Mouse (Mus musculus): ENCODE measurements around the gene Ubtd2. TPM values are rescaled to one million over a fixed set of nuclear protein-coding genes. Genes with fewer than 3 reads are reported as not detected.

The Ubtd2 gene
- polyA plus RNA-seq, 1 experiment from 2014 or later: 61.4 TPM

DNA sequence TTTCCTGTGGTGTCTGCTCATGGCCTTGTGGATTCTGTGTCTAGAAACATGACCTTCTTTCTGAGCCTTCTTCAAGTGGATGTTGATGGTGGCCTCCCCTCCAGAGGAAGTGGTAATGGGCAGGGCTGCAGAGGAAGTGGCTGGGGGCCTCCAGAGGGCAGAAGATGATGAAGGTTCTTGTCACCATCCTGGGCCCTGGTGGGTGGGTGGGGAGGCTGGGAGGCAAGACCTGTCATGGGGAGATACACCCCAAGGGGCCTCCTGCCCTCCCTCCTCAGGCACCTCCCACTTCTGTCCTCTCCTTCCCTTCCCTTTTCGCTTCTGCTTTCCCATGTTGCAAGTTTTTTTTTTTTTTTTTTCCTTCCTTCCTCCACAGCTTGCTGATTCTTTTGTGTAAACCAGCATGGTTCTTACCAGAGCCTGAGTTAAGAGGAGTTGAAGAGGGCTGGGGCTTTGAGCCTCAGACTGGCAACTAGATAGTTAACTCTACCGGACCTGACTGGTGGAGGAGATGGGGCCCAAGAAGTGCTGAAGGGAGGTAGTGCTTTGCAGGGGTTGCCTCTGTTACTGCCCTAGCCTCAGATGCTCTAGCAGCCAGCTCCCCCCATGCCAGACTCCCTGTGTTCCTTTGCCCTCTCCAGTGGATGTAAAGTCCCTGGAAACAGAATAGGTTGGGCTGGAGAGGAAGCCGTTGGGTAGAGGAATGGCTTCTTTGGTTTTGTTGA is 87.7 kb downstream of the Ubtd2 start:
- DNase-seq (ENCODE audit: low spot score): no peak
- Histone ChIP-seq H3K36me3 (ENCODE audit: control insufficient read depth, insufficient read depth, low read length) (no peaks in the 10 kb centered on the region), H3K4me3 (ENCODE audit: low read depth, low read length) (no peak overlapping the region), H3K4me2 (ENCODE audit: low read depth) (no peak overlapping the region), H3K9ac (ENCODE audit: low read length) (no peak overlapping the region), H3K9me3 (ENCODE audit: control insufficient read depth, low read length) (no peaks in the 10 kb centered on the region), H3K4me1 (ENCODE audit: control insufficient read depth, insufficient read depth, low read length) (peaks cover 16% of the 10 kb centered on the region), H3K27ac (ENCODE audit: low read depth, low read length) (no peak overlapping the region), H3K27me3 (ENCODE audit: control insufficient read depth, insufficient read depth, low read length) (no peaks in the 10 kb centered on the region)
- no peak for ATAC-seq (ENCODE audit: insufficient read depth, low FRiP score, low TSS enrichment)
- WGBS: 61% methylated on average over 2 of the region's 3 CpGs

DNA sequence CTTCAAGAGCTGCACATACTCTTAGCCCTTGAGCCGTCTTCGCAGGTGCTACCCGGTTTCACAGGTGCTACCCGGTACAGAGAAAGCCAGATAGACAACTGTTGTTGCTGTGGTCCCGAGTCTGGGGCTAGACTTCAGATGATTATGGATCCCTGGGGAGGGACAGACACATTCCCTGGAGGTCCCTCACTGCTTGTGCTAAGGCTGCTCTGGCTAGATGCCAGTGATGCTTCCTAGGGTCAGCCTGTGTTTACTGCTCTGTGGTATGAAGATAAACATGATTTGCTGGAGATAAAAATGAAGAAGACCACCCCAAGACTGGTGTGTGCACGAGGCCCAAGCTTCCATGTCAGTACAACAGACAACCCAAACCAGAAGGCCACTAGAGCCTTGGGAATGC is 88.9 kb downstream of the Ubtd2 start:
- DNase-seq (ENCODE audit: low spot score) (no peak), ATAC-seq (ENCODE audit: insufficient read depth, low FRiP score, low TSS enrichment) (no peak)
- H3K36me3 ChIP-seq (ENCODE audit: control insufficient read depth, insufficient read depth, low read length): no peaks in the 10 kb centered on the region
- H3K9ac ChIP-seq (ENCODE audit: low read length): no peak overlapping the region
- no peak overlapping the region for H3K4me3 ChIP-seq (ENCODE audit: low read depth, low read length)
- H3K4me1 ChIP-seq (ENCODE audit: control insufficient read depth, insufficient read depth, low read length): peaks cover 7% of the 10 kb centered on the region; the same call in 1 of the 2 replicates
- 87% methylated on average over 6 of the region's 6 CpGs for WGBS
- H3K9me3 ChIP-seq (ENCODE audit: control insufficient read depth, low read length): no peaks in the 10 kb centered on the region
- H3K27ac ChIP-seq (ENCODE audit: low read depth, low read length): no peak overlapping the region
- H3K4me2 ChIP-seq (ENCODE audit: low read depth): no peak overlapping the region
- H3K27me3 ChIP-seq (ENCODE audit: control insufficient read depth, insufficient read depth, low read length): no peaks in the 10 kb centered on the region

DNA sequence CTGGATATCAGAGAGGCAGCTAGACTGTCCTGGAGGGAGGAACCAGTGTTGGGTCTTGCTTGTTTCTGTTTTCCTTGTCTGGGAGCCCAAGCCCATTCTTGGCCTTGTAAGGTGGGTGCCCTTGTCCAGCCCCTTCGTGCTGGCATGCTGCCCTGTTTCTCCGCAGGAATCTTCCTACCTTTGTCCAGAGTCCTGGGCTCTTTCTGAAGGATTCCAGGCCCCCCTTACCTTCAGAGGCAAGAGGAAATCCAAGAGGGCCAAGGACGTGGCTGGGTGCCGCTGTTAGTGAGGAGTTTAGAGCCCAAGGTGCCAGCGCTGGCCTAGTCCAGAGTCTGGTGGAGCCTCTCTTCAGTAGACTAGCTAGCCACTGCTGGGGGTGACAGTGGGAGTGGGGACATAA is 89.3 kb downstream of the Ubtd2 start:
- DNase-seq (ENCODE audit: low spot score) (no peak), ATAC-seq (ENCODE audit: insufficient read depth, low FRiP score, low TSS enrichment) (no peak)
- Histone ChIP-seq H3K27ac (ENCODE audit: low read depth, low read length) (no peak overlapping the region), H3K4me1 (ENCODE audit: control insufficient read depth, insufficient read depth, low read length) (peaks cover 7% of the 10 kb centered on the region; the same call in 1 of the 2 replicates), H3K4me3 (ENCODE audit: low read depth, low read length) (no peak overlapping the region), H3K9me3 (ENCODE audit: control insufficient read depth, low read length) (no peaks in the 10 kb centered on the region), H3K36me3 (ENCODE audit: control insufficient read depth, insufficient read depth, low read length) (no peaks in the 10 kb centered on the region), H3K9ac (ENCODE audit: low read length) (no peak overlapping the region), H3K27me3 (ENCODE audit: control insufficient read depth, insufficient read depth, low read length) (no peaks in the 10 kb centered on the region), H3K4me2 (ENCODE audit: low read depth) (no peak overlapping the region)
- WGBS: 94% methylated on average over 5 of the region's 5 CpGs

DNA sequence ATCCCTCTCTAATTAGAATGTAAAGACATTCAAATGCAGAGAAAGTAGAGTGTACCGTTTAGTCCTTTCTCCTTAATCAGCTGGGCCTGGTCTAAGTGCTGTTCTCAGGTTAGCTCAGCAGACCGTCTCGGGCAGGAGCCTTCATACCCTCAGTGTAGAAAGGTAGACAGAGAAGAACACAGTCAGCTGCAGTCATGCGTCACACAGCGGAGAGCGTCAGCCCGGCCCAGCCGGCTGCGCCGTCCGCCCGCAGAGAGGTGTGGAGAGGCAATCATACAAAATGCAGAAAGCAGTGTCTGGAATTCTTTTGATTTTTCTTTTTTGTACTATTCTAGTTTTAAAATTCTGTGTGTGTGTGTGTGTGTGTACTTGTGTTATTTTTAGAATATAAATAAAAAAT is 90.4 kb downstream of the Ubtd2 start:
- Histone ChIP-seq H3K4me2 (ENCODE audit: low read depth) (no peak overlapping the region), H3K27ac (ENCODE audit: low read depth, low read length) (no peak overlapping the region), H3K4me1 (ENCODE audit: control insufficient read depth, insufficient read depth, low read length) (peaks cover 7% of the 10 kb centered on the region; the same call in 1 of the 2 replicates), H3K9me3 (ENCODE audit: control insufficient read depth, low read length) (no peaks in the 10 kb centered on the region), H3K36me3 (ENCODE audit: control insufficient read depth, insufficient read depth, low read length) (no peaks in the 10 kb centered on the region), H3K27me3 (ENCODE audit: control insufficient read depth, insufficient read depth, low read length) (no peaks in the 10 kb centered on the region), H3K4me3 (ENCODE audit: low read depth, low read length) (no peak overlapping the region), H3K9ac (ENCODE audit: low read length) (no peak overlapping the region)
- WGBS: 70% methylated on average over 12 of the region's 12 CpGs
- DNase-seq (ENCODE audit: low spot score) (no peak), ATAC-seq (ENCODE audit: insufficient read depth, low FRiP score, low TSS enrichment) (no peak)

DNA sequence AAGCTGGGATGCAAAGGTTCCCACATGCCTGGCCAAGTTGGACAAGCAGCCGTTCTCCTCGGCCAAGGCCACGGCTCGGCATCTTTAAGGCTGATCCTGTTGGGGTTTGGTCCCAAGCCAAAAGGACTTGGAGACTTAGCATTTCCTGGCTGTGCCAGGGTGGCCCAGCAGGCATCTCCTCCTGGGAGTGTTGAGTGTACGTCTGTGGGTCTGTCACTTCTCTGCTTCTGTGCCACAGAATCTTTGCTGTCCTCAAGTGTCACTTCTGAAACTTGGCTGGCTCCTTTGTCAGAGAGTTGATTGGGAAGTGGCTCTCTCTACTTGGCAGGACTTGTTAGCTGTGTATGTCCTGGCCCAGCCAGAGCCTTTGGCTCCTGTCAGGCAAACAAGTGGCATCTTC is 91.3 kb downstream of the Ubtd2 start:
- no peak overlapping the region for H3K27ac ChIP-seq (ENCODE audit: low read depth, low read length)
- H3K36me3 ChIP-seq (ENCODE audit: control insufficient read depth, insufficient read depth, low read length): no peaks in the 10 kb centered on the region
- H3K9ac ChIP-seq (ENCODE audit: low read length): no peak overlapping the region
- no peak for DNase-seq (ENCODE audit: low spot score)
- H3K4me3 ChIP-seq (ENCODE audit: low read depth, low read length): no peak overlapping the region
- no peaks in the 10 kb centered on the region for H3K9me3 ChIP-seq (ENCODE audit: control insufficient read depth, low read length)
- no peak overlapping the region for H3K4me2 ChIP-seq (ENCODE audit: low read depth)
- no peaks in the 10 kb centered on the region for H3K27me3 ChIP-seq (ENCODE audit: control insufficient read depth, insufficient read depth, low read length)
- H3K4me1 ChIP-seq (ENCODE audit: control insufficient read depth, insufficient read depth, low read length): peaks cover 7% of the 10 kb centered on the region; the same call in 1 of the 2 replicates
- WGBS: 94% methylated on average over 5 of the region's 5 CpGs
- ATAC-seq (ENCODE audit: insufficient read depth, low FRiP score, low TSS enrichment): no peak

DNA sequence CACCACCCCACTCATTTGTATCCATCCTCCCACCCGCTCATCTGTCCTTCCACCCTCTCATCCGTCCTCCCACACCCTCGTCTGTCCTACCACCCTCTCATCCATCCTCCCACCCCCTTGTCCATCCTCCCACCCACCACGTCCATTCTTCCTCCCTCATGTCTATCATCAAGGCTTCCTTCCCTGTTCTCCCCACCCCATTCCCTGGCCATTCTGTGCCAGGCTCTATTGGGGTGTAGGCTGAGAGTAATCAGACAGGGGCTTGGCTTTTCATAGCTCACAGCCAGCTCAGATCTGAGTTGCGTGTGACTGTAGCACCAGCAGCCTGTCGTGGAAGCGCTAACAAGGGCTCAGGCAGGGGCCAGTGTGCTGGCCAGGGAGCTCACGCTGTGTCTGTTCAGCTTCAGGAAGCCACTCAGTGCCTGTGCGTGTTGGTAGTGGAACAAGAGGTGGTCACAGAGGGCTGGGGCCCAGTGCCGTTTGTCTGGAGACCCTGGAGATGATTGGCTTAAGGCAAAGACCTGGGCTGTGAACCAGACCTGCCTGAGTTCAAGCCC is 92.3 kb downstream of the Ubtd2 start:
- WGBS: 78% methylated on average over 10 of the region's 10 CpGs

DNA sequence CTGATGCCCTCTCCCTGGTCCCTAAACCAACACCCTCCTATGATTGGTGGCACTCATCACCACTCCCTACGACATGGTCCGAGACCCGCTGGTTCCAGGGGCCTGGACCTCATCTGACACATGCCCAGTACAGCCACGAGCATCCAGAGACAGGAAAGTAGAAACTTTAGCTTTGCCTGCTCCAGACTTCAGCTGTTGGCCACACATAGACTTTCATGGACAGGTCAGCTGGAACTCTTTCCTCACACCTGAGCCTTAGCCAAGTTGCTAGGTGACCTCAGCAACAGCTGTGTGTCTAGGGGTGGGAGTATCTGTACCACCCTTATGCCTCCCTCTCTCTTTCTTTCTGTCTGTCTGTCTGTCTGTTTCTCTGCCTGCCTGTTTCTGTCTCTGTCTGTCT is 93.1 kb downstream of the Ubtd2 start:
- Histone ChIP-seq H3K4me2 (ENCODE audit: low read depth) (no peak overlapping the region), H3K9me3 (ENCODE audit: control insufficient read depth, low read length) (no peaks in the 10 kb centered on the region), H3K4me3 (ENCODE audit: low read depth, low read length) (no peak overlapping the region), H3K9ac (ENCODE audit: low read length) (no peak overlapping the region), H3K36me3 (ENCODE audit: control insufficient read depth, insufficient read depth, low read length) (no peaks in the 10 kb centered on the region), H3K27ac (ENCODE audit: low read depth, low read length) (no peak overlapping the region), H3K4me1 (ENCODE audit: control insufficient read depth, insufficient read depth, low read length) (peaks cover 13% of the 10 kb centered on the region), H3K27me3 (ENCODE audit: control insufficient read depth, insufficient read depth, low read length) (no peaks in the 10 kb centered on the region)
- ATAC-seq (ENCODE audit: insufficient read depth, low FRiP score, low TSS enrichment): no peak
- WGBS: 94% methylated on average over 4 of the region's 4 CpGs
- no peak for DNase-seq (ENCODE audit: low spot score)

More for the DNA sequence above, 92.3 kb downstream of the Ubtd2 start:
- H3K27me3 ChIP-seq (ENCODE audit: control insufficient read depth, insufficient read depth, low read length): no peaks in the 10 kb centered on the region
- ATAC-seq (ENCODE audit: insufficient read depth, low FRiP score, low TSS enrichment) (no peak), DNase-seq (ENCODE audit: low spot score) (no peak)
- H3K27ac ChIP-seq (ENCODE audit: low read depth, low read length): no peak overlapping the region
- no peak overlapping the region for H3K4me3 ChIP-seq (ENCODE audit: low read depth, low read length)
- H3K9ac ChIP-seq (ENCODE audit: low read length): no peak overlapping the region
- H3K9me3 ChIP-seq (ENCODE audit: control insufficient read depth, low read length): no peaks in the 10 kb centered on the region
- peaks cover 11% of the 10 kb centered on the region; the same call in 1 of the 2 replicates for H3K4me1 ChIP-seq (ENCODE audit: control insufficient read depth, insufficient read depth, low read length)
- no peaks in the 10 kb centered on the region for H3K36me3 ChIP-seq (ENCODE audit: control insufficient read depth, insufficient read depth, low read length)
- H3K4me2 ChIP-seq (ENCODE audit: low read depth): no peak overlapping the region

DNA sequence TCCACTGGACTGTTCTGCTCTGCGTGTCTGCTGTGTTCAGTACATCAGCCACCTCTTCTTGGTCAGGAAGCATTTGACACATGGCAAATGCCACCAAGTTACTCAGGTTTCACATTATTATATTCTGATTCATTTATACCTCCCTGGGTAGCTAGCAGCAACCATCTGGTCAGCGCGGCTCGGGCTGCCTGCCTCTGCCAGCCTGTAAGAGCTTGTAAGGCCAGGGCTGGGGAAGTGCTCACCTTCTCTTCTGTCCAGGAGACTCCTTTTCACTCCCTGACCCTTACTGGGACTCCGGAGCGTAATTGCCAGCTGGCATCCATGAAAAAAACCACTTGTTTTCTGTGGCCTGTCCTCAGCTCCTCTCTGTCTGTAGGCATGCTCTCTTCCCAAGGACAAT is 94.1 kb downstream of the Ubtd2 start:
- DNase-seq (ENCODE audit: low spot score) (no peak), ATAC-seq (ENCODE audit: insufficient read depth, low FRiP score, low TSS enrichment) (no peak)
- Histone ChIP-seq H3K9ac (ENCODE audit: low read length) (no peak overlapping the region), H3K27ac (ENCODE audit: low read depth, low read length) (0 out of 2 replicates have a peak overlapping the region, but pooled peaks have one; percentile 35), H3K9me3 (ENCODE audit: control insufficient read depth, low read length) (no peaks in the 10 kb centered on the region), H3K4me2 (ENCODE audit: low read depth) (no peak overlapping the region), H3K27me3 (ENCODE audit: control insufficient read depth, insufficient read depth, low read length) (no peaks in the 10 kb centered on the region), H3K4me3 (ENCODE audit: low read depth, low read length) (no peak overlapping the region), H3K36me3 (ENCODE audit: control insufficient read depth, insufficient read depth, low read length) (no peaks in the 10 kb centered on the region), H3K4me1 (ENCODE audit: control insufficient read depth, insufficient read depth, low read length) (peaks cover 17% of the 10 kb centered on the region)
- 59% methylated on average over 6 of the region's 6 CpGs for WGBS

DNA sequence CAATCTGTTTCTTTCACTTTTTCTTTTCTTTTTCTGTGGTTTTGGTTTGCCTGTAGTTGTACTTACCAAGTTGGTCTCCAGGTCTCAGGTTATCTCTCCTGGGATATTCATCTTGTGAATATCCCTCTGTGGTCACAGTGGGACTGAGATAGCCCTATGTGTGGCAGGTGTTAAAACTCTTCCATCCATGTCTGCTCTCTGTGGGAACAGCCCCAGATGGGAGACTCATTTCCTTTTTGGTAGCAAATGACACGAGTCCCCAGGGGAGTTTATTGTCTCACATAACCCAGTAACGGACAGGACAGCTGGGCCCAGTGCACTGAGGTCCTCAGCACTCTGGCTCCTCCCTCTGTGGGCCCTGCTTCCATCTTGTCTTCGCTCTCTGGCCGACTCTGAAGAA is 94.9 kb downstream of the Ubtd2 start:
- H3K36me3 ChIP-seq (ENCODE audit: control insufficient read depth, insufficient read depth, low read length): no peaks in the 10 kb centered on the region
- H3K4me3 ChIP-seq (ENCODE audit: low read depth, low read length): no peak overlapping the region
- ATAC-seq (ENCODE audit: insufficient read depth, low FRiP score, low TSS enrichment) (peak; percentile 53; the same call in 1 of the 2 replicates), DNase-seq (ENCODE audit: low spot score) (peak; percentile 60)
- no peak overlapping the region for H3K9ac ChIP-seq (ENCODE audit: low read length)
- peaks cover 17% of the 10 kb centered on the region for H3K4me1 ChIP-seq (ENCODE audit: control insufficient read depth, insufficient read depth, low read length)
- no peak overlapping the region for H3K4me2 ChIP-seq (ENCODE audit: low read depth)
- H3K27me3 ChIP-seq (ENCODE audit: control insufficient read depth, insufficient read depth, low read length): no peaks in the 10 kb centered on the region
- no peaks in the 10 kb centered on the region for H3K9me3 ChIP-seq (ENCODE audit: control insufficient read depth, low read length)
- no peak overlapping the region; the same call in 1 of the 2 replicates for H3K27ac ChIP-seq (ENCODE audit: low read depth, low read length)
- WGBS: 30% methylated on average over 4 of the region's 4 CpGs
